Mouse (Mus musculus) stomach, embryonic 15.5 days (tissue): ENCODE data around the gene Cacna1h. TPM values are rescaled to one million over a fixed set of nuclear protein-coding genes. Genes with fewer than 3 reads are reported as not detected.

ENCODE experiments used
- ATAC-seq: fragments of 200-750 bp; cut with Nextera tagmentation; 2 replicates; pipeline ENCODE4 v1.8.0; 2017; ENCODE audit warnings: low read depth, moderate number of reproducible peaks, moderate TSS enrichment; ENCODE audit not compliant: insufficient read depth, low FRiP score
- H3K27ac ChIP-seq: fragments of 300-500 bp; sonication (generic); 2 replicates; pipeline ENCODE4 v1.5.1; 2015; ENCODE audit warnings: mild to moderate bottlenecking, inconsistent platforms
- H3K27me3 ChIP-seq: fragments of 300-500 bp; sonication (generic); replicated peaks from 2 replicates; pipeline ENCODE4 v1.6.1; 2015; ENCODE audit warnings: inconsistent platforms
- H3K36me3 ChIP-seq: fragments of 300-500 bp; sonication (generic); 2 replicates; pipeline ENCODE4 v1.6.1; 2015; ENCODE audit warnings: inconsistent platforms
- H3K4me1 ChIP-seq: fragments of 300-500 bp; sonication (generic); 2 replicates; pipeline ENCODE4 v1.6.1; 2015; ENCODE audit warnings: inconsistent platforms
- H3K4me2 ChIP-seq: fragments of 300-500 bp; sonication (generic); 2 replicates; pipeline ENCODE4 v1.6.1; 2015; ENCODE audit warnings: mild to moderate bottlenecking, inconsistent platforms
- H3K4me3 ChIP-seq: fragments of 300-500 bp; sonication (generic); replicated peaks from 2 replicates; pipeline ENCODE4 v1.5.1; 2015; ENCODE audit warnings: inconsistent platforms
- H3K9ac ChIP-seq: fragments of 300-500 bp; sonication (generic); 2 replicates; pipeline ENCODE4 v1.6.1; 2015; ENCODE audit warnings: inconsistent platforms
- H3K9me3 ChIP-seq: fragments of 300-500 bp; sonication (generic); 2 replicates; pipeline ENCODE4 v1.6.1; 2016; ENCODE audit warnings: inconsistent platforms
- WGBS: fragments of 180-500 bp; shearing (Covaris S2); methylation state at CpG from one replicate; pipeline ENCODE4 v1.1.7; 2015; 5-methylcytosine and 5-hydroxymethylcytosine counted together
- polyA plus RNA-seq: library from polyadenylated mRNA; unstranded; fragments of >200 nt; fragmentation: Nextera tagmentation; extraction: Ambion mirVana; gene quantifications from 2 replicates; pipeline ENCODE4 v1.2.1, GENCODE M21; 2015

Cacna1h gene
- polyA plus RNA-seq, result 5.1 and 5.6 TPM in 2 replicates

GRCm38 (mm10) chr17:25433617-25434606 is at the start of gene Cacna1h:
Cacna1h (minus strand) TSS chr17:25433783.
- Histone ChIP-seq H3K9ac (peak within 1 kb of the TSS; percentile 61), H3K4me2 (peak within 1 kb of the TSS; percentile 96), H3K27me3 (peaks cover 9% of the 10 kb centered on the region; the same call in 1 of the 2 replicates), H3K4me1 (peaks cover 51% of the 10 kb centered on the region), H3K4me3 (peak within 1 kb of the TSS; percentile 75), H3K36me3 (no peaks in the 10 kb centered on the region), H3K9me3 (no peaks in the 10 kb centered on the region), H3K27ac (peak within 1 kb of the TSS; percentile 80)
- WGBS, result under 1% methylated on average over 88 of the region's 103 CpGs
- peak; percentile 83 for ATAC-seq

GRCm38 (mm10) chr17:25482092-25482491 is 48.5 kb upstream of the Cacna1h start:
- no peaks in the 10 kb centered on the region for H3K36me3 ChIP-seq
- no peak overlapping the region for H3K9ac ChIP-seq
- no peaks in the 10 kb centered on the region for H3K4me1 ChIP-seq
- no peak overlapping the region for H3K4me3 ChIP-seq
- no peak overlapping the region for H3K4me2 ChIP-seq
- WGBS, result 84% methylated on average over 6 of the region's 6 CpGs
- peaks cover 7% of the 10 kb centered on the region; the same call in 1 of the 2 replicates for H3K27me3 ChIP-seq
- H3K27ac ChIP-seq, result no peak overlapping the region
- no peak for ATAC-seq
- no peaks in the 10 kb centered on the region for H3K9me3 ChIP-seq

- Histone ChIP-seq H3K9ac (no peak overlapping the region), H3K36me3 (no peaks in the 10 kb centered on the region), H3K27ac (no peak overlapping the region), H3K27me3 (peaks cover 7% of the 10 kb centered on the region; the same call in 1 of the 2 replicates), H3K9me3 (no peaks in the 10 kb centered on the region), H3K4me1 (0 out of 2 replicates have a peak, but pooled peaks cover 2% of the 10 kb centered on the region), H3K4me3 (no peak overlapping the region), H3K4me2 (no peak overlapping the region)
- 46% methylated on average over 4 of the region's 4 CpGs for WGBS
- ATAC-seq, result no peak
Measured at GRCm38 (mm10) chr17:25480820-25481219, 47.2 kb upstream of the Cacna1h start.

- 55% methylated on average over 8 of the region's 8 CpGs for WGBS
- Histone ChIP-seq H3K27ac (no peak overlapping the region), H3K4me2 (no peak overlapping the region), H3K9me3 (no peaks in the 10 kb centered on the region), H3K27me3 (peaks cover 7% of the 10 kb centered on the region; the same call in 1 of the 2 replicates), H3K36me3 (no peaks in the 10 kb centered on the region), H3K9ac (no peak overlapping the region), H3K4me3 (no peak overlapping the region), H3K4me1 (0 out of 2 replicates have a peak, but pooled peaks cover 2% of the 10 kb centered on the region)
- ATAC-seq, result no peak
Measured at GRCm38 (mm10) chr17:25480152-25480551, 46.6 kb upstream of the Cacna1h start.

- ATAC-seq, result no peak
- H3K4me2 ChIP-seq, result no peak overlapping the region
- H3K4me1 ChIP-seq, result peaks cover 10% of the 10 kb centered on the region; the same call in 1 of the 2 replicates
- H3K36me3 ChIP-seq, result no peaks in the 10 kb centered on the region
- no peak overlapping the region for H3K27ac ChIP-seq
- H3K27me3 ChIP-seq, result 0 out of 2 replicates have a peak, but pooled peaks cover 14% of the 10 kb centered on the region
- no peak overlapping the region for H3K9ac ChIP-seq
- H3K4me3 ChIP-seq, result no peak overlapping the region
- WGBS, result 41% methylated on average over 19 of the region's 19 CpGs
- no peaks in the 10 kb centered on the region for H3K9me3 ChIP-seq
Measured at GRCm38 (mm10) chr17:25475946-25476744, 42.6 kb upstream of the Cacna1h start.

GRCm38 (mm10) chr17:25474330-25475077 is 40.9 kb upstream of the Cacna1h start:
- Histone ChIP-seq H3K27ac (no peak overlapping the region), H3K9ac (peak overlapping the region; percentile 13; the same call in 1 of the 2 replicates), H3K9me3 (no peaks in the 10 kb centered on the region), H3K4me2 (peak overlapping the region; percentile 87), H3K36me3 (no peaks in the 10 kb centered on the region), H3K4me3 (peak overlapping the region; percentile 42), H3K4me1 (peaks cover 10% of the 10 kb centered on the region; the same call in 1 of the 2 replicates), H3K27me3 (0 out of 2 replicates have a peak, but pooled peaks cover 14% of the 10 kb centered on the region)
- WGBS, result 2% methylated on average over 38 of the region's 38 CpGs
- peak; percentile 66 for ATAC-seq

- no peaks in the 10 kb centered on the region for H3K9me3 ChIP-seq
- H3K9ac ChIP-seq, result no peak overlapping the region
- H3K27ac ChIP-seq, result no peak overlapping the region
- H3K4me2 ChIP-seq, result 0 out of 2 replicates have a peak overlapping the region, but pooled peaks have one; percentile 9
- H3K36me3 ChIP-seq, result no peaks in the 10 kb centered on the region
- 0 out of 2 replicates have a peak, but pooled peaks cover 8% of the 10 kb centered on the region for H3K27me3 ChIP-seq
- H3K4me3 ChIP-seq, result no peak overlapping the region
- 41% methylated on average over 14 of the region's 14 CpGs for WGBS
- H3K4me1 ChIP-seq, result peaks cover 10% of the 10 kb centered on the region; the same call in 1 of the 2 replicates
- no peak for ATAC-seq
Measured at GRCm38 (mm10) chr17:25472044-25472443, 38.5 kb upstream of the Cacna1h start.

- Histone ChIP-seq H3K4me2 (peak overlapping the region; percentile 9; the same call in 1 of the 2 replicates), H3K36me3 (no peaks in the 10 kb centered on the region), H3K9ac (no peak overlapping the region), H3K27me3 (0 out of 2 replicates have a peak, but pooled peaks cover 8% of the 10 kb centered on the region), H3K4me3 (no peak overlapping the region), H3K4me1 (peaks cover 10% of the 10 kb centered on the region; the same call in 1 of the 2 replicates), H3K27ac (no peak overlapping the region), H3K9me3 (no peaks in the 10 kb centered on the region)
- no peak for ATAC-seq
- WGBS, result 40% methylated on average over 8 of the region's 8 CpGs
Measured at GRCm38 (mm10) chr17:25471418-25471817, 37.8 kb upstream of the Cacna1h start.

GRCm38 (mm10) chr17:25469798-25470197 is 36.2 kb upstream of the Cacna1h start:
- Histone ChIP-seq H3K9me3 (no peaks in the 10 kb centered on the region), H3K36me3 (no peaks in the 10 kb centered on the region), H3K27me3 (0 out of 2 replicates have a peak, but pooled peaks cover 8% of the 10 kb centered on the region), H3K4me1 (peaks cover 5% of the 10 kb centered on the region; the same call in 1 of the 2 replicates), H3K9ac (no peak overlapping the region), H3K4me3 (no peak overlapping the region), H3K27ac (no peak overlapping the region), H3K4me2 (no peak overlapping the region)
- ATAC-seq, result peak; percentile 30; the same call in 1 of the 2 replicates
- 26% methylated on average over 8 of the region's 8 CpGs for WGBS

- no peak for ATAC-seq
- Histone ChIP-seq H3K27ac (no peak overlapping the region), H3K4me1 (no peaks in the 10 kb centered on the region), H3K36me3 (no peaks in the 10 kb centered on the region), H3K9ac (no peak overlapping the region), H3K27me3 (0 out of 2 replicates have a peak, but pooled peaks cover 3% of the 10 kb centered on the region), H3K4me3 (no peak overlapping the region), H3K9me3 (no peaks in the 10 kb centered on the region), H3K4me2 (no peak overlapping the region)
- 65% methylated on average over 6 of the region's 6 CpGs for WGBS
Measured at GRCm38 (mm10) chr17:25468301-25468700, 34.7 kb upstream of the Cacna1h start.

- Histone ChIP-seq H3K9me3 (no peaks in the 10 kb centered on the region), H3K27ac (no peak overlapping the region), H3K9ac (no peak overlapping the region), H3K4me1 (peaks cover 5% of the 10 kb centered on the region), H3K4me3 (no peak overlapping the region), H3K27me3 (0 out of 2 replicates have a peak, but pooled peaks cover under 1% of the 10 kb centered on the region), H3K4me2 (no peak overlapping the region), H3K36me3 (no peaks in the 10 kb centered on the region)
- WGBS, result 53% methylated on average over 6 of the region's 6 CpGs
- ATAC-seq, result no peak
Measured at GRCm38 (mm10) chr17:25467781-25468180, 34.2 kb upstream of the Cacna1h start.
